Mouse (Mus musculus) brain, embryonic 14.5 days (tissue): ENCODE measurements around the gene Ascc2.

Source experiments
- CTCF ChIP-seq: fragments of 200-500 bp; IDR thresholded peaks from 2 replicates; pipeline ENCODE4 v1.5.1; 2012; ENCODE audit warnings: inconsistent platforms, mild to moderate bottlenecking, moderate library complexity, borderline replicate concordance; ENCODE audit not compliant: insufficient read depth, insufficient read length; ENCODE audit errors: extremely low read depth
- POLR2A ChIP-seq: fragments of 200-500 bp; IDR thresholded peaks from 2 replicates; pipeline ENCODE4 v1.6.1; 2012; ENCODE audit warnings: mild to moderate bottlenecking, inconsistent platforms, borderline replicate concordance; ENCODE audit not compliant: poor library complexity, insufficient read depth, insufficient read length, severe bottlenecking; ENCODE audit errors: extremely low read depth

- TF ChIP-seq CTCF (no peak), POLR2A (no peak)
Observed at GRCm38 (mm10) chr11:4620501-4621108, 16.9 kb upstream of the Ascc2 start.
